Mouse (Mus musculus) embryonic stem cell, embryonic (primary cell): ENCODE measurements around the gene Ipo7.
"Not testable (repeated sequence)": the region's sequence is repeated elsewhere in the genome, so short reads cannot be mapped to it uniquely, and the experiment has no call there.

Experiments used
- CTCF ChIA-PET, 4 experiments: fragments of 300-600 bp in 2 of 4; fragments of 350-600 bp in 2 of 4; sonication (Branson Sonifier 250); formaldehyde crosslinking; loops; one replicate each; lab custom pipeline; 2022; ENCODE audit warnings: inconsistent platforms in 2 of 4; lab: Charles Lee
- POLR2A ChIA-PET, 4 experiments: fragments of 300-600 bp in 2 of 4; fragments of 350-600 bp in 2 of 4; sonication (Branson Sonifier 250); formaldehyde crosslinking; loops; one replicate each; lab custom pipeline; 2022; ENCODE audit warnings: antibody characterized with exemption in 4 of 4, inconsistent platforms in 1 of 4; lab: Charles Lee

Ipo7 gene

DNA sequence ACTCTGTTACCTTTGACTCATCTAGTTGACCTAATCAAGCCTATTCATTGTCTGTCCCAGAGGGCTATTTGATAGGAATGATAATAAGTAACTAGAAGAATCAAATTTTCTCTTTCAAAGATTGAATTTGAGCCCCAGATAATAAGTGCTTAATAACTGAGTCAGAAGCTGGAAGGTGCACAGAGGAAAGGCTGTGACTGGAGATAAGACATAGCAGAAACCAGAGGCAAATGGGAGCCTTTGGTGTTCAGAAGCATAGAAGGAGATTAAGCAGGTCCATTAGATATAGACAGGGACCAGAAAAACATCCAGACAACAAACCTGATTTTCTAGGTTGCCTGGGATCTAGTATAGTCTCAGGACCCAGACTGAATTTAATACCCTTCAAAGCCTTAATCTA, 12.1 kb upstream of the Ipo7 start:
- POLR2A ChIA-PET = interaction anchor here in 3 of 4 experiments (1.0 to 8.3 kb wide), 12 partner anchors 9 to 55 kb away, joined by 3 to 94 read pairs (median 8); partner anchors contain the start of genes Tmem41b (in 3 of the 3), Ipo7 (in 2 of the 3) and Zfp143 (in 2 of the 3)
- CTCF ChIA-PET = no interaction called here

DNA sequence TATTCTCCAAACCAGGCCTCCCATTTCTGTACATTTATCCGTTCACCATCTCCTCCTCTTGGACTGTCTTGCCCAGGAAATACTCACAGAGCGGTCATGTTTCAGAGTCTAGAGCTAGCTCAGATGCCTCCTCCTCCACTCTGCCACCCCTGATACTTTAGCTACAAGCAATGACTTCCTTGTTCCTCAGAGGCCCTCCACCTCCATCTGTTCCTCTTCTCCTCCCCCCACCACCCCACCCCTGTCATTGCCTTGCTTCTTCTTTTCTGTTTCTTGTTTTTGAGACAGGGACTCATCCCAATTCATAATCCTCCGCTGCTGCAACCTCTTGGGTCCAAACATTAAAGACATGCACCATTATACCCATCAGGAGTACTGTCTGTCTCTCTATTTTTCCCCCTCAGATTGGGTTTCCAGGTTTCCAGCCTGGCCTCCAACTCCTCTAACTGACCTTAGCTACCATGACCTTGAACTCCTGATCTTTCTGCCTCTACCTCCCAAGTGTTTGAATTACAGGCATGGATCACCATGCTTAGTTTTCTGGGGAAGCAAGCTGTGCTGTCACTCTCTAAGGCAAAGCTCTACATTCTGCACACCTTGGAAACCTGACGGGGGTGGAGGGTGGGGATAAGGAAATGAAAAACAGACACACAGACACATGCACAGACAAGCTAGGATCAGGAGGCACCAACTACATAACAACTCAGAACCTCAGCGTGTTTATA, 11.4 kb upstream of the Ipo7 start:
- POLR2A ChIA-PET = interaction anchor here in 3 of 4 experiments (0.6 to 8.3 kb wide), 18 partner anchors 9 to 221 kb away, joined by 3 to 94 read pairs (median 7); partner anchors contain the start of genes Ipo7 (in 3 of the 3), Tmem41b (in 3 of the 3) and Zfp143 (in 2 of the 3)
- CTCF ChIA-PET = interaction anchor here in 1 of 4 experiments (0.7 to 1.1 kb wide), 2 partner anchors 20 to 334 kb away, joined by 3 read pairs; partner anchors contain the start of gene Tmem41b

DNA sequence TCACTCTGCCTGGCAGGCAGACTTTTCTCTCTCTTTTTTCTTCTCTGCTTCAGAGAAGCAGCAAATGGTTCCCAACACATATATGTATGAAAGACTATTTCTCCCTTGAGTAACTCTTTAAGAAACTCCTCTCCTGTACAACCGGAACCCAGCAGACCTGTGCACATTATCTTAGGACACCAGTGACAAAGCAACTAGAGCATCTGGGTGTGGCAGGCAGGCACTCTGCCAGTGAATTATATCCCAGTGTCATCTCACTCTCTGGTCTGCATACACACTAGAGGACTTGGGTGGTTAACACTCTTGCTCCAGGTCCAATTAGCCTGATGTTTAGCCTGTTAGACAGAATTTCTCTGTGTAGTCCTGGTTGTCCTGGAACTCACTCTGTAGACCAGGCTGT, 9.6 kb upstream of the Ipo7 start:
- ChIA-PET POLR2A (interaction anchor here in 3 of 4 experiments (0.9 to 1.0 kb wide), 3 partner anchors 21 to 52 kb away, joined by 3 to 4 read pairs (median 3); partner anchors contain the start of genes Tmem41b (in 1 of the 3) and Zfp143 (in 1 of the 3)), CTCF (no interaction called here)

GRCm38 (mm10) chr7:110009084-110009483, 9.0 kb upstream of the Ipo7 start:
- CTCF ChIA-PET = no interaction called here
- POLR2A ChIA-PET = interaction anchor here in 3 of 4 experiments (0.9 to 1.0 kb wide), 3 partner anchors 21 to 52 kb away, joined by 3 to 4 read pairs (median 3); partner anchors contain the start of genes Tmem41b (in 1 of the 3) and Zfp143 (in 1 of the 3)

DNA sequence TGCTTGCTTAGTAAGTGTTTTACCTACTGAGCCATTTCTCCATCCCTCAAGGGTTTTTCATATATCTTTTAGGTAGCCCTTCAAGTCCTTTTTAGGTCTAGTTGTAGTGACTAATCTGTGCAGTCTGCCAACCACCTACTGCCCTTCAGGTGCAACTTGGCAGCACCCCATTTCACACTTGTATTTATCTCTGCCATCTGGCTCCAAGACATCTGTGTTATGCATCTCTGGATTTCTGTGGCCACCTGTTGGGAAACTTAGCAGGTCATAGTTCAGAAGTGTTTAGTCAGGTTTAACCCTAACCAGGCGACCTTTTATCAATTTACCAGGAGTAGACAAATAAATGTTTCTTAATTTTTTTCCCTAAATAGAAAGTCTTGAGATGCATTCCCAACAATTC, 6.7 kb upstream of the Ipo7 start:
- ChIA-PET CTCF (no interaction called here), POLR2A (interaction anchor here in 2 of 4 experiments (0.5 to 1.2 kb wide), 2 partner anchors 24 to 50 kb away, joined by 3 to 4 read pairs; partner anchors contain the start of gene Zfp143 (in 1 of the 2))

- ChIA-PET CTCF (no interaction called here), POLR2A (interaction anchor here in 3 of 4 experiments (0.6 to 2.3 kb wide), 5 partner anchors 14 to 47 kb away, joined by 3 to 11 read pairs (median 6); partner anchors contain the start of gene Zfp143 (in 2 of the 3))
Observed at GRCm38 (mm10) chr7:110014272-110014671, 3.8 kb upstream of the Ipo7 start.

DNA sequence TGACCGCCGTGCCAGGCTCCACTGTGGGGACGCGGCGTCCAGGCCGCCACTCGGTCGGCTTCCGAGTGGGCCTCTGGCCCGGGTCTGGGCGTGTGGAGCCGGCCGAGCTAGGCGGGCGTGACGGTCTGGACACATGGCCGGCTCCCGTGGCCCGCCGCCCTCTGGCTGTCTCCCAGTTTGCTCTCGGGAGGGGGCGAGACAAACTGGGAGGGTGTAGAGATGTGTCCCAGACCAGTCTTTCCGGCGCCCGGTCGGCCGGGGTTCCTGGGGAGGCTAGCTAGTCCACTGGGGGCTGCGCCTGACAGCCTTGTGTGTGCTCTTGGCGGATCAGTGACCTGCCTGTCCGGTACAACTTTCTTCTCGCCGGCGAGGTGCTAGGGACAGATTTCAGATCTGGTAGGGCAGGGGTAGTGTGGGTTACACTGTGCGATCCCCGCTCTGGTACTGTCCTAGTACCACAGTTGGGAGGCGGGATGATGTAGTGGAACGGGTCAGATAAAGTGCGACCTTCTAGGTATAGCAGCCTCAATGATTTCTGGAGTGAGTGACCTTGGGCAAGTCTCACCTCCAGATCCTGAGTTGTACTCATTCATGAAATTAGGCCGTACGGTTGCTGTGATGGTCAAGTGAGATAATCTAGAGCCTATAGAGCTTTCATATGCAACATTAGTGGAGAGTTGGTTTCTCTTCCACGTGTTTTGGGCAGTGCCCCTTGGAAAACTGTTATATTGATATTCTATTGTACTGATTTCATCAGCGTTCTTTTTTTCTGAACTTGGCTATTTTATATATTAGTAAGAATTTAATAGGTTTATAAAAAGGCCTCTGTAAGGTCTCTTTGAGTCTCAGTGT, 783 bp downstream of the Ipo7 start:
- CTCF ChIA-PET = interaction anchor here in 1 of 4 experiments (0.7 to 1.4 kb wide), 2 partner anchors 33 to 145 kb away, joined by 3 read pairs; no protein-coding TSS in a partner anchor

GRCm38 (mm10) chr7:110023553-110023952, 5.5 kb downstream of the Ipo7 start:
- ChIA-PET POLR2A (interaction anchor here (0.7 to 8.5 kb wide), 17 partner anchors 8 to 93 kb away, joined by 3 to 203 read pairs (median 4); partner anchors contain the start of genes Tmem41b (in 3 of the 4) and Zfp143 (in 2 of the 4)), CTCF (interaction anchor here in 1 of 4 experiments (0.6 kb wide), 1 partner anchor 91 kb away, joined by 3 read pairs; no protein-coding TSS in a partner anchor)

More for the DNA sequence above, 783 bp downstream of the Ipo7 start:
- POLR2A ChIA-PET = interaction anchor here (0.6 to 8.5 kb wide), 66 partner anchors 9 to 1103 kb away, joined by 3 to 203 read pairs (median 5); partner anchors contain the start of genes Tmem41b (in 4 of the 4), Zfp143 (in 4 of the 4), Wee1 (in 3 of the 4) and Rpl27a (in 2 of the 4)

DNA sequence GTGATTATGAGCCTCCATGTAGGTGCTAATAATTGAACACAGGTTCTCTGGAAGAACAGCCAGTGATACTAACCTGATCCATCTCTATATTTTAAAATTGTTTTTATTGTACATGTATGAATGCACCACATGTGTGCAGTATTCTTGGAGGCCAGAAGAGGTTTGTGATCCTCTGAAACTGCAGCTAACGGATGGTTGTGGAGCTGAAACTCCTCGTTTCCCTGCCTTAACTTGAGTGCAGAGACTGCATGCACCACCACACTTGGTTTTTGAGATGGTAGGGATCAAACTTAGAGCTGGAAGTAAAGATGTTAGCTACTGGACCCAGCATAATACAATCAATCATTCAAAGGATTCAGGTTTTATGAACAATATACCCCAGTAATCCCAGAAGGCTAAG, 8.5 kb downstream of the Ipo7 start:
- CTCF ChIA-PET = no interaction called here

DNA sequence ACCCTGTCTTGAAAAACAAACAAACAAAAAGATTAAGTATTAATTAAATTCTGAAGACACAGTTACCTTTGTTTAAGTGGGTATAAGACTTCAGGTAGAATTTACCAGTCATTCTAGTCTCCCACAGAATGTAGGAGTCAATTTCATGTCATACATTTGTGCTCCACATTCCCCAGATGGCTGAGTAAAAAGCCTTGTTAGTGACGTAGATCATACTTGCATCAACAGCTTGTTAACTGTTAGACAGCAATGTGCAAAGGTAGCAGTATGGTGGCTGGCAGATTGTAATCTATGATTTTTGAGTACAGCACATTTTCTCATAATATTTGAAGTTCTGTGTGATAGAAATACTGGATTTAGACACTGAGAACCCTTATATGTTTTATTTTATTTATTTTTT, 10.8 kb downstream of the Ipo7 start:
- CTCF ChIA-PET = interaction anchor here in 1 of 4 experiments (0.6 kb wide), 1 partner anchor 344 kb away, joined by 3 read pairs; no protein-coding TSS in a partner anchor
- POLR2A ChIA-PET = interaction anchor here in 2 of 4 experiments (1.1 to 8.2 kb wide), 11 partner anchors 8 to 88 kb away, joined by 3 to 105 read pairs (median 13); partner anchors contain the start of genes Tmem41b (in 2 of the 2), Zfp143 (in 2 of the 2) and Ipo7 (in 1 of the 2)

More for the DNA sequence above, 8.5 kb downstream of the Ipo7 start:
- POLR2A ChIA-PET = interaction anchor here (0.9 to 2.9 kb wide), 14 partner anchors 8 to 1002 kb away, joined by 3 to 26 read pairs (median 4); partner anchors contain the start of genes Zfp143 (in 3 of the 4), Ctr9 (in 1 of the 4), Ipo7 (in 1 of the 4) and Tmem41b (in 1 of the 4)

DNA sequence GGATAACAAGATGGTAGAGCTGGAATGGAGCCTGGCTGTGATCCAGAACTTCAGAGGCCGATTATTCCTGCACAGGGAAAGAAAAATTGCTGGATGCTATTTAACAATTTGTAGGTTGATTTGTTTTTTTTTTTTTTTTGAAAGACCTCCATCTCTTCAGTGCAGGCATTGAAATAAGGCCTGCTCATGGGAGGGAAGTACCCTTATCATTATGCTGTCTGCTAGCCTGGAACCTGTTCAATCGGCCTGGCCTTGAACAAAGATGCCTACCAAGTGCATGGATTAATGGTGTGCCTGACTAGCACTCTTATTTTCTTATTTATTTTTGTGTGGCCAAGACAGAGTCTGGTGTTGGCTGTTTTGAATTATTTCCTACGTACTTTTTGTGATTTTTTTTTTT, 12.3 kb downstream of the Ipo7 start:
- CTCF ChIA-PET = interaction anchor here in 1 of 4 experiments (0.7 kb wide), 1 partner anchor 66 kb away, joined by 3 read pairs; no protein-coding TSS in a partner anchor
- POLR2A ChIA-PET = interaction anchor here in 3 of 4 experiments (0.6 to 8.2 kb wide), 23 partner anchors 9 to 511 kb away, joined by 3 to 105 read pairs (median 4); partner anchors contain the start of genes Zfp143 (in 3 of the 3), Ipo7 (in 2 of the 3), Tmem41b (in 2 of the 3) and Rpl27a (in 1 of the 3)

DNA sequence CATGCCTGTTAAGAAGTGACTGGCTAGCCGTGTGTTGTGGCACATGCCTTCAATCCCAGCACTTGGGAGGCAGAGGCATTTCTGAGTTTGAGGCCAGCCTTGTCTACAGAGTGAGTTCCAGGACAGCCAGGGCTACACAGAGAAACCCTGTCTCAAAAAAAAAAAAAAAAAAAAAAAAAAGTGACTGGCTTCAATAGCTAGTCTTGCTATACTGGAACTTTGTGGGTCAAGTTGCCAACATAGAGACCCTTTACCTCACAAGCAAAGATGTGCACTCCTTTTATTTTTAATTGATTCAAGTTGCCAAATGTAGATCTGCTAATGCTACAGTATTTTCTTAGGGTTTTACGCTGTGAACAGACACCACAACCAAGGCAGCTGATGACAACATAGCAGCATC, 39.6 kb downstream of the Ipo7 start:
- CTCF ChIA-PET = not testable (repeated sequence)
- POLR2A ChIA-PET = interaction anchor here in 3 of 4 experiments (0.6 to 3.8 kb wide), 24 partner anchors 9 to 176 kb away, joined by 3 to 23 read pairs (median 4); partner anchors contain the start of genes Tmem41b (in 3 of the 3) and Wee1 (in 1 of the 3)

DNA sequence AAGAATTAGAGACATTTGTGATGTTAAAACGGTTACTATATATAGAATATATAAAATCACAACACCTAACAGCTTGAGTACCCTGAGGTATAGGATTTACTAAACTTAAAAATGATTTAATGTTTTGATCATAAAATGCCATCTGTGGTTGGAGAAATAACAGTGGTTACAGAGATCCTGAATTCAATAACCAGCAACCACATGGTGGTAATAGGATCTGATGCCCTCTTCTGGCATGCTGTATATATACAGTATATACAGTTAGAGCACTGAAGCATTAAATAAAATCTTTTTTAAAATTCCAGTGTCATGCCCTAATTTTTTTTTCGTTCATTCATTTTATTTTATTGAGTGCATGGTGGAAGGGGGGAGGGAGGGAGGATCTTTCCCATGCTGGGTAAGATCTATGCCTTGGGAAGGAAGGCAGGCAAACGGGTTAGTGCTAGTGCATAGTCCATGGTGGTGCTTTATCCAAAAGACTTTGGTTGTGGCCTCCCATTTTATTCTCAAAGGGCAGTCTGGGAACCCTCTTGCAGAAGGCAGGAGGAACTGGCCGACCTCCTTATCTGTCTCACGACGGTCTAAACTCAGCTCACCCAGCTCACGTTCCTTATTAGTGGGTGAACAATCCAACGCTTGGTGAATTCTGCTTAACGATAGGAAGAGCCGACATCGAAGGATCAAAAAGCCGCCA, 41.2 kb downstream of the Ipo7 start:
- ChIA-PET POLR2A (interaction anchor here in 2 of 4 experiments (0.5 to 3.8 kb wide), 16 partner anchors 9 to 1023 kb away, joined by 3 to 23 read pairs (median 3); partner anchors contain the start of gene Tmem41b (in 1 of the 2)), CTCF (no interaction called here)

GRCm38 (mm10) chr7:110060106-110060668, 42.1 kb downstream of the Ipo7 start:
- CTCF ChIA-PET = interaction anchor here in 1 of 4 experiments (1.5 kb wide), 1 partner anchor 74 kb away, joined by 4 read pairs; no protein-coding TSS in a partner anchor
- POLR2A ChIA-PET = interaction anchor here in 3 of 4 experiments (0.8 to 5.4 kb wide), 52 partner anchors 8 to 1023 kb away, joined by 3 to 89 read pairs (median 12); partner anchors contain the start of genes Ipo7 (in 2 of the 3), Tmem41b (in 2 of the 3), Wee1 (in 2 of the 3) and Akip1 (in 1 of the 3)

GRCm38 (mm10) chr7:110060669-110061198, 42.7 kb downstream of the Ipo7 start:
- POLR2A ChIA-PET = interaction anchor here (0.6 to 5.4 kb wide), 170 partner anchors 8 to 1022 kb away, joined by 3 to 89 read pairs (median 6); partner anchors contain the start of genes Ipo7 (in 4 of the 4), Wee1 (in 4 of the 4), Tmem41b (in 3 of the 4) and Dennd5a (in 2 of the 4)
- CTCF ChIA-PET = interaction anchor here (0.7 to 1.5 kb wide), 7 partner anchors 9 to 92 kb away, joined by 3 to 5 read pairs (median 3); partner anchors contain the start of gene Tmem41b (in 1 of the 4)
